Mouse (Mus musculus) hindbrain, embryonic 11.5 days (tissue): ENCODE measurements around the gene Btc. TPM values are rescaled to one million over a fixed set of nuclear protein-coding genes. Genes with fewer than 3 reads are reported as not detected.

Experiments
- ATAC-seq: fragments of 200-750 bp; cut with Nextera tagmentation; 2 replicates; pipeline ENCODE4 v1.8.0; 2017; ENCODE audit warnings: mild to moderate bottlenecking, moderate TSS enrichment, moderate library complexity; ENCODE audit not compliant: low FRiP score
- DNase-seq: peaks from one replicate; pipeline ENCODE4 v3.0.0-alpha.2; 2015; ENCODE audit warnings: low spot score
- H3K27ac ChIP-seq: fragments of 300-500 bp; sonication (generic); 2 replicates; pipeline ENCODE4 v1.5.1; 2014; ENCODE audit warnings: mild to moderate bottlenecking, low read depth, low read length
- H3K27me3 ChIP-seq: fragments of 300-500 bp; sonication (generic); 2 replicates; pipeline ENCODE4 v1.6.1; 2014; ENCODE audit warnings: mild to moderate bottlenecking, low read length, moderate library complexity, mixed read lengths; ENCODE audit not compliant: control insufficient read depth, insufficient read depth
- H3K36me3 ChIP-seq: fragments of 300-500 bp; sonication (generic); 2 replicates; pipeline ENCODE4 v1.6.1; 2014; ENCODE audit warnings: mild to moderate bottlenecking, low read length, moderate library complexity, mixed read lengths; ENCODE audit not compliant: control insufficient read depth, insufficient read depth
- H3K4me1 ChIP-seq: fragments of 300-500 bp; sonication (generic); replicated peaks from 2 replicates; pipeline ENCODE4 v1.6.1; 2014; ENCODE audit warnings: low read length, mixed read lengths; ENCODE audit not compliant: control insufficient read depth, insufficient read depth
- H3K4me2 ChIP-seq: fragments of 300-500 bp; sonication (generic); replicated peaks from 2 replicates; pipeline ENCODE4 v1.6.1; 2014; ENCODE audit warnings: mild to moderate bottlenecking, low read depth, low read length
- H3K4me3 ChIP-seq: fragments of 300-500 bp; sonication (generic); 2 replicates; pipeline ENCODE4 v1.5.1; 2014; ENCODE audit warnings: low read depth, low read length
- H3K9ac ChIP-seq: fragments of 300-500 bp; sonication (generic); 2 replicates; pipeline ENCODE4 v1.6.1; 2014; ENCODE audit warnings: low read depth, low read length
- H3K9me3 ChIP-seq: fragments of 300-500 bp; sonication (generic); 2 replicates; pipeline ENCODE4 v1.6.1; 2016; ENCODE audit warnings: low read length; ENCODE audit not compliant: control insufficient read depth
- WGBS: fragments of 180-500 bp; shearing (Covaris S2); extraction: QIAGEN DNeasy Blood & Tissue Kit; methylation state at CpG from one replicate; pipeline ENCODE4 v1.1.7; 2014; 5-methylcytosine and 5-hydroxymethylcytosine counted together
- polyA plus RNA-seq: library from polyadenylated mRNA; unstranded; fragments of >200 nt; fragmentation: Nextera tagmentation; extraction: Ambion mirVana; gene quantifications from 2 replicates; pipeline ENCODE4 v1.2.1, GENCODE M21; 2014

The Btc gene
- polyA plus RNA-seq, 1 experiment from 2014 or later: not detected

DNA sequence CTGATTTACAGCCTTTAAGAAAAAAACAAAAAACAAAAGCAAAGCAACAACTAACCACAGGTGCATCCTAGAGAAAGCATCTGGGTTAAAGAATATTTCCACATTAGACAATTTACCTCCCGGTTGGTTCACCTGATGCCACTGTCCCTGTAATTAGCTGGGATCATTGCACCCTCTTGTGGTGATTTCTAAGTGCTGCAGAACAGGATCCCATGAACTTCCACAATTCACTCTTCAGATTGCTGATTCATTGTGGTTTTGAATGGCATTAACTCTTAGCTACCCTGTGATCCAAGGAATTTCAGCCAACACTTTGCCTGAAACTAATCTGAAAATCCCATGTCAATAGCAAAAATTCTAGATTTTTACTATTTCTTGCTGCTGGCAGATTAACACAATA lies 94.9 kb downstream of the Btc start:
- peak; percentile 39; the same call in 1 of the 2 replicates for ATAC-seq
- H3K27me3 ChIP-seq: no peaks in the 10 kb centered on the region

More for the DNA sequence above, 94.9 kb downstream of the Btc start:
- H3K27ac ChIP-seq: no peak overlapping the region
- H3K4me1 ChIP-seq: no peaks in the 10 kb centered on the region
- no peak overlapping the region for H3K9ac ChIP-seq
- 24% methylated on average over 1 of the region's 1 CpGs for WGBS
- no peak overlapping the region for H3K4me2 ChIP-seq
- H3K9me3 ChIP-seq: no peaks in the 10 kb centered on the region
- H3K4me3 ChIP-seq: no peak overlapping the region
- no peaks in the 10 kb centered on the region for H3K36me3 ChIP-seq
- peak; percentile 62 for DNase-seq

Other genes starting within 250 kb of the Btc start
- 11.4 and 11.8 TPM in 2 replicates for gene Parm1, start 114.6 kb upstream of the Btc start, polyA plus RNA-seq